Mouse (Mus musculus) inflammation-experienced regulatory T-cells (primary cell): ENCODE measurements around the gene Mettl3. TPM values are rescaled to one million over a fixed set of nuclear protein-coding genes. Genes with fewer than 3 reads are reported as not detected.

Experiments
- polyA plus RNA-seq, 2 experiments: library from polyadenylated mRNA; unstranded; fragments of 100-300 nt; shearing (Covaris generic); gene quantifications; one replicate each; pipeline ENCODE4 v1.2.1; 2017

Mettl3 gene
- polyA plus RNA-seq: 10 to 100 TPM; 64.7 to 72.9 TPM

GRCm38 (mm10) chr14:52304644-52305271 lies at the start of gene Mettl3:
Mettl3 (minus strand) TSS chr14:52305128.

GRCm38 (mm10) chr14:52327910-52328812 lies 23.2 kb upstream of the Mettl3 start, which contains the start of gene Sall2:
Sall2 (minus strand) TSS chr14:52328762.

GRCm38 (mm10) chr14:52278932-52279746 lies 25.8 kb downstream of the Mettl3 start, which contains the start of the genes Tox4 and Rab2b:
Tox4 (plus strand) TSS chr14:52279146.
Rab2b (minus strand) TSS chr14:52279545.

DNA sequence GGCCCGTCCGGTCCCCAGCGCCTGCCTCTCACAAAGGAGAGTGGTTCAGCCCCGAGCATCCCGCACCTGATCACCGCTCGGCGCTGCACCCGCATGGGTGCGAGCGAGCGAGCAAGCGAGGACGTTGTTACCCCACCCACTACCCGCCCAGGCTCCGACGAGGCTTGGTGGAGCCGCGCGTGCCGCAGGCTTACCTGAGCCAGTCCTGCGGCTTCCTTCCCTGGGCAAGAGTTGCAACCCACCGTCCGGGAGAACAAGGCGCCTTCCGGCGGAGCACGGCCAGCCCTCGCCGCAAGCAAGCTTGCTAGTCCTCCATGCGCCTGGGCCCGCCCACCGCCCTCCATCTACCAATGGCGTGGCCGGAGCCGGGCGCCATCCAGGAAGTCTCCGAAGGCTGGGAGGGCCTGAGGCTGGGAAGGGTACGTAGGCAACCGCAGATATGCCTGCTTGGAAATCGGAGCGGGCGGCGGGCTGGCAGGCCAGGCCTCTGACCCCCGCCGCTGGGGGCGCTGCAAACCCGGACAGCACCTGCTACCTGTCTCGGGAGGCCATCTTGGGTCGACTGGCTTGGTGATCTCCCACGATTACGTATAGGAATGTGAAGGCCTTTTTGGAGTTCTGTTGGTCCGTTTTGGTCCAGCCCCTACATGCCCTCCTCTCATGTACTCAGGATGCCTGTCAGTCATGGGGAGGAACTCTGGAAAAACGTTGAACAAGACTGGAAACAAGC lies 47.3 kb downstream of the Mettl3 start, which contains the start of gene Chd8:
Gene Chd8 (minus strand): TSS at position 297 of the 730 bp plus-strand sequence.

Other genes with a start within 250 kb of the Mettl3 start
- gene Hnrnpc, start 201.1 kb downstream of the Mettl3 start, polyA plus RNA-seq: 100 to 1,000 TPM; 398 to 456 TPM
- gene Rpgrip1, start 194.4 kb downstream of the Mettl3 start, polyA plus RNA-seq: 1 to 10 TPM; 6.7 to 7.6 TPM
- 10 to 100 TPM; 17.1 to 17.5 TPM for gene Supt16, start 107.7 kb downstream of the Mettl3 start, polyA plus RNA-seq
- 10 to 100 TPM; 33.5 to 39.3 TPM for gene Chd8, start 47.3 kb downstream of the Mettl3 start, polyA plus RNA-seq
- 10 to 100 TPM; 83.7 to 89.2 TPM for gene Tox4, start 26.0 kb downstream of the Mettl3 start, polyA plus RNA-seq
- 10 to 100 TPM; 14.1 to 25.9 TPM for gene Rab2b, start 25.6 kb downstream of the Mettl3 start, polyA plus RNA-seq
- gene Sall2, start 23.6 kb upstream of the Mettl3 start, polyA plus RNA-seq: 1 to 10 TPM; 2.9 to 3.8 TPM
- under 1 TPM in 1 of 2 experiments, not detected in 1; 0.78 TPM for gene Olfr1513, start 51.3 kb upstream of the Mettl3 start, polyA plus RNA-seq
- gene Olfr1512, start 74.0 kb upstream of the Mettl3 start, polyA plus RNA-seq: not detected
- gene Olfr1511, start 92.3 kb upstream of the Mettl3 start, polyA plus RNA-seq: 1 to 10 TPM in 1 of 2 experiments, not detected in 1; 1.2 TPM
- under 1 TPM; 0.20 to 0.37 TPM for gene Olfr1510, start 109.2 kb upstream of the Mettl3 start, polyA plus RNA-seq
- under 1 TPM; 0.28 to 0.29 TPM for gene Olfr1509, start 137.9 kb upstream of the Mettl3 start, polyA plus RNA-seq
- not detected for gene Olfr1508, start 162.4 kb upstream of the Mettl3 start, polyA plus RNA-seq
- gene Olfr1507, start 190.6 kb upstream of the Mettl3 start, polyA plus RNA-seq: 1 to 10 TPM in 1 of 2 experiments, not detected in 1; 2.3 TPM